Mouse (Mus musculus) kidney, adult 2 months (tissue): Measurements from ENCODE around the gene Cubn.

Experiments used
- CTCF ChIP-seq: fragments of 200-500 bp; conservative IDR thresholded peaks from 2 replicates; pipeline ENCODE4 v1.5.1; 2011; ENCODE audit warnings: low read depth, mild to moderate bottlenecking, control low read depth, low read length, moderate library complexity, mixed read lengths; ENCODE audit not compliant: insufficient read depth, insufficient read length
- POLR2A ChIP-seq: fragments of 200-500 bp; IDR thresholded peaks from one replicate; pipeline ENCODE4 v1.6.1; 2011; ENCODE audit warnings: low read depth, low read length, control low read depth

GRCm38 (mm10) chr2:13470108-13470507, 21.5 kb downstream of the Cubn start:
- no peak for TF ChIP-seq CTCF
- no peak for TF ChIP-seq POLR2A
